Mouse (Mus musculus): Measurements from ENCODE around the gene Ints14. TPM values are rescaled to one million over a fixed set of nuclear protein-coding genes. Genes with fewer than 3 reads are reported as not detected.
A peak's percentile ranks its signal among the peaks of the same experiment; 100 is the strongest.

Gene Ints14
- polyA plus RNA-seq, 1 experiment from 2014 or later = 49.2 TPM

DNA sequence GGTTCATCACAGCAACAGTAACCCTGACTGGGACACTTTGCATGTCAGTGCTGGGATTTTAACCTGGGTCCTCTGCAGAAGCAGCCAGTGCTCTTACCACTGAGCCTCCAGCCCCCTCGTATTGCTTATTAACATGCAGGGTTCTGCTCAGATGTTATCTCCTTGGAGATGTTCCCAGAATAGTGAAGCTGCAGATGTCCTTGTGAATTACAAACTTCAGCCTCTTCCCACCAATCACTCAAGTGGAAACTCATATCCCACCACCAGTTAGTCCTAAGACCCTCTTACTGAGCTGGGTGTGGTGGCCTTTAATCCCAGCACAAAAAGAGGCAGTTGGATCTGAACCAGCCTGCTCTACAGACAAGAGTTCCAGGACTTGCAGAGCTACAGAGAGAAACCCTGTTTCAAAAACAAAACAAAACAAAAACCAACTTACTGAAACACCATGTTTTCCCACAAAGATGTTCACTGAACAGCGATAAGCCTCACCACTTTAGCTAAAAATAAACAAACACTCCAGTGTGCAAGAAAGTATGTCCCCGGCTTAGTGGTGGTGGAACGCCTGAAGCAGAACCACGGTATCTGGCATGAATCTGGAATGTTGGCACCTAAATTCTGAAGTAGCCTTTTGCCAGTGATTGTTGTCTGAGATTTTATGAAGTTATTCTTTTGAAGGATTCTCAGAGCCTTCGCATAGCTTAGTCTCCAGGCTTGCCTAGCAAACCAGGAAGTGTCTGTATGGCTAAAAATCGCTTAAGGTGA is 54.9 kb downstream of the Ints14 start:
- Histone ChIP-seq H3K27me3 (replicated peaks; ENCODE audit: control insufficient read depth, insufficient read depth, low read length) (no peaks in the 10 kb centered on the region), H3K9ac (ENCODE audit: low read depth, low read length) (no peak overlapping the region), H3K4me2 (ENCODE audit: low read depth, low read length) (no peak overlapping the region), H3K36me3 (ENCODE audit: control insufficient read depth, insufficient read depth, low read length) (no peaks in the 10 kb centered on the region), H3K4me1 (ENCODE audit: control insufficient read depth, insufficient read depth, low read length) (peaks cover 16% of the 10 kb centered on the region), H3K4me3 (ENCODE audit: low read length) (no peak overlapping the region), H3K9me3 (ENCODE audit: control insufficient read depth, low read length) (no peaks in the 10 kb centered on the region), H3K27ac (ENCODE audit: low read length) (0 out of 2 replicates have a peak overlapping the region, but pooled peaks have one; percentile 5)
- WGBS = 57% methylated on average over 7 of the region's 7 CpGs
- no peak for ATAC-seq

DNA sequence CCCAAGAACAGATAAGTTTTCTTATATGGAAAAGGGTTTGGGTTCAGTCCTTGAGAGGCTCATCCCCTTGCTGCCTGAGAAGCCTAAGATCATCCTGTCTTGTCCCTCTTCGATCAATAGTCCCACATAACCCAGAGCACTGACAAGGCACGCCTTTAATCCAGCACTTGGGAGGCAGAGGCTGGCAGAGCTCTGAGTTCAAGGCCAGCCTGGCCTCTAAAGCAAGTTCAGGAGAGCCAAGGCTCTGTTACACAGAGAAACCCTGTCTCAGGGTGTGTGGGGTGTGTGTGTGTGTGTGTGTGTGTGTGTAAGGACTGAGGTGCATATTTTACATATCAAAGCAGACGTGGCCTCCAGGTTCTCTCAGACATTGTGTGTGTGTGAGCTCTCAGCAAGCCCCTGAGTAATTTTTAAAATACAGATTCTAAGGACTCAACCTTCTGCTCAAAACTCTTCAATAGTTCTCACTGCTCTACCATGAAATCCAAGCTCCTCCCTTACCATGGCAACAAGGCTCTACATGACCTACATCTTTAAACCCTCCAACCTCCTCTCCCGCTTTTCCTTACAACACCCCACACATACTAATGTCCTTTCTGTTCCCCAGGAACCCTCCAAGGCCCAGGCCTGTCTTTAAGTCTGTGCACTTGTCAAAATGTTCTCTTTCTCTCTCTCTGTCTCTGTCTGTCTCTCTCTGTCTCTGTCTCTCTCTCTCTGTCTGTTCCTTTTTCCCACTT is 55.7 kb downstream of the Ints14 start:
- WGBS = 77% methylated on average over 4 of the region's 4 CpGs
- H3K9ac ChIP-seq (ENCODE audit: low read depth, low read length) = no peak overlapping the region
- H3K9me3 ChIP-seq (ENCODE audit: control insufficient read depth, low read length) = no peaks in the 10 kb centered on the region
- no peak overlapping the region for H3K27ac ChIP-seq (ENCODE audit: low read length)
- H3K36me3 ChIP-seq (ENCODE audit: control insufficient read depth, insufficient read depth, low read length) = no peaks in the 10 kb centered on the region
- H3K4me1 ChIP-seq (ENCODE audit: control insufficient read depth, insufficient read depth, low read length) = peaks cover 19% of the 10 kb centered on the region
- no peak overlapping the region for H3K4me2 ChIP-seq (ENCODE audit: low read depth, low read length)
- no peak overlapping the region for H3K4me3 ChIP-seq (ENCODE audit: low read length)
- no peaks in the 10 kb centered on the region for H3K27me3 ChIP-seq (replicated peaks; ENCODE audit: control insufficient read depth, insufficient read depth, low read length)
- ATAC-seq = no peak

DNA sequence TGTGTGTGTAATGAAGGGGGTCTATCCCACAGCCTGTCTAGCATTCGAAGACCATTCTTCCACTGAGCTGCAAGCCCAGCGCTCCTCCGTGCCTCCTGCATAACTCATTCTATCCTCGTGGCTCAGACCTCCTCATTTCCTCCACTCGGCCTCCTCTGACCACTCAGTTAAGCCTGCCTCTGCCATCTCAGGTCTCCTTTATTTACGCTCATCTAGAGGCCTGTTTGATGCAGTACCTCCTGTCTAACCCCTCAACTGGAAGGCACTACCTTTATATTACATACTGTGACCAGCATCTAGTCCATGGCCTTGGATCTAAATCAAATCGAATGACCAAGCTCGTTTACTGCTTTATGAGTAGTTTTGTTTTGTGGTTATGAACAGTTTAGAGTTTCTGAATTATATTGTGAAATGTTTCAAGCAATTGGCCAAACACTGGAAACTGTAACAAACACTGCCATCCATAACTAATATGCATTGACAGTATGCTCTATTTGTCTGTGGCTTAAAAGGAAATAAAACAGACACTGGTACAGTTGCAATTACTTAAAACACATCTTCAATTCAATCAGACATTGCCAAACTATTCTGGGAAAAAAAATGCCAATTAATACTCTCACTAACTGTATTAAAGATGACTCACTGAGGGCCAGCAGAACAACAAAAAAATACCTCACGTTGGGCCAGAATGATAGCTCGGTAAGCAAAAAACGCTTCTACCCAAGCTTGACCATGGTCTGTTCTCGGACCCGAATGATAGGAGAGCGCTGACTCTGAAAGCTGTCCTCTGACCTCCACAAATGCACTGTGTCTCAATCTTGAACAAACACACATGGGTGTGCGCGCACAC is 56.5 kb downstream of the Ints14 start:
- Histone ChIP-seq H3K4me1 (ENCODE audit: control insufficient read depth, insufficient read depth, low read length) (peaks cover 24% of the 10 kb centered on the region), H3K4me3 (ENCODE audit: low read length) (no peak overlapping the region), H3K27me3 (replicated peaks; ENCODE audit: control insufficient read depth, insufficient read depth, low read length) (no peaks in the 10 kb centered on the region), H3K4me2 (ENCODE audit: low read depth, low read length) (no peak overlapping the region), H3K9ac (ENCODE audit: low read depth, low read length) (no peak overlapping the region), H3K9me3 (ENCODE audit: control insufficient read depth, low read length) (no peaks in the 10 kb centered on the region), H3K36me3 (ENCODE audit: control insufficient read depth, insufficient read depth, low read length) (no peaks in the 10 kb centered on the region), H3K27ac (ENCODE audit: low read length) (no peak overlapping the region)
- ATAC-seq = no peak
- WGBS = 81% methylated on average over 16 of the region's 16 CpGs

DNA sequence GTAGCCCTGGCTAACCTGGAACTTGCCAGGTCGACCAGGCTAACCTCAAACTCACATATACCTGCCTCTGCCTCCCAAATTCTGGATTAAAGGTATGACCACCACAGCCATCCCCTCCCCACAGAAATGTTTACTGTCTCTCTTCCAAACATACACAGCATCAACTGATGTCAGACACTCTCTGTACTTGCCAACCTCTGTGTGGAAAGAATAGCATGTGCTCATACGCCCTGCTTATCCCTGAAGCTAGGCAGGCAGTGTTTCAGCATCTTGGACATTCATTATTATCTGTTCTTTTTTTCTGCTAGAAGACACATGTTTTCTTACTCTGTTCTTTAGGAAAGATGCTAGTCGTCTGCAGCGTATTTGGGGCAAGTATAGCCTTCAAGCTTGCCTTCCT is 57.2 kb downstream of the Ints14 start:
- no peak overlapping the region for H3K4me3 ChIP-seq (ENCODE audit: low read length)
- H3K9ac ChIP-seq (ENCODE audit: low read depth, low read length) = no peak overlapping the region
- H3K9me3 ChIP-seq (ENCODE audit: control insufficient read depth, low read length) = no peaks in the 10 kb centered on the region
- ATAC-seq = no peak
- H3K4me1 ChIP-seq (ENCODE audit: control insufficient read depth, insufficient read depth, low read length) = peaks cover 30% of the 10 kb centered on the region
- H3K4me2 ChIP-seq (ENCODE audit: low read depth, low read length) = no peak overlapping the region
- WGBS = 80% methylated on average over 4 of the region's 4 CpGs
- no peaks in the 10 kb centered on the region for H3K36me3 ChIP-seq (ENCODE audit: control insufficient read depth, insufficient read depth, low read length)
- no peak overlapping the region for H3K27ac ChIP-seq (ENCODE audit: low read length)
- no peaks in the 10 kb centered on the region for H3K27me3 ChIP-seq (replicated peaks; ENCODE audit: control insufficient read depth, insufficient read depth, low read length)

DNA sequence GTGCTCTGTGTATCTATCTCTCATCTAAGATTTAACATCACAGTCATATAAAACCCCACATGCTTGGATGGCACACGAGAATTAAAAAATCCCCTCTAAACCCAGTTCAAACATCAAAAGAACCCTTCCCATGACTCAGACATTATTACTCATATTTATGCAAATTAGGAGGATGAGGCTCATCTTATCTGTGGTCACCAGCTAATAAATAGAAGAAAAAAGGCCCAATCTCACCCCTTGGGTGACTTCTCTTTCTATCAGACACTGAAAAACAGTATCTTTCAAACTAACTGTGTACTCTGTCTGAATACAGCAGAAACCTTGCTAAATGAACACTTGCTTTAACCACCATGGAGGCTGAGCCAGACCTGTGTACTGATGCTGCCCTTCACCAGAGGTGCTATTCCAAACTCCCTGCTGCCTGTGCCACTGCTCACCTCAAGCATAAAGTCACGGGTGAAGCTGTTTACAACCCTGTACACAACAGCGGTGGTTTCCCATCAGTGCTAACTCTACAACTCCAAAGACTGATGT is 58.0 kb downstream of the Ints14 start:
- Histone ChIP-seq H3K9ac (ENCODE audit: low read depth, low read length) (no peak overlapping the region), H3K4me3 (ENCODE audit: low read length) (no peak overlapping the region), H3K36me3 (ENCODE audit: control insufficient read depth, insufficient read depth, low read length) (no peaks in the 10 kb centered on the region), H3K4me1 (ENCODE audit: control insufficient read depth, insufficient read depth, low read length) (peaks cover 33% of the 10 kb centered on the region), H3K9me3 (ENCODE audit: control insufficient read depth, low read length) (no peaks in the 10 kb centered on the region), H3K4me2 (ENCODE audit: low read depth, low read length) (no peak overlapping the region), H3K27ac (ENCODE audit: low read length) (no peak overlapping the region), H3K27me3 (replicated peaks; ENCODE audit: control insufficient read depth, insufficient read depth, low read length) (no peaks in the 10 kb centered on the region)
- no peak for ATAC-seq
- WGBS = 56% methylated on average over 3 of the region's 3 CpGs

DNA sequence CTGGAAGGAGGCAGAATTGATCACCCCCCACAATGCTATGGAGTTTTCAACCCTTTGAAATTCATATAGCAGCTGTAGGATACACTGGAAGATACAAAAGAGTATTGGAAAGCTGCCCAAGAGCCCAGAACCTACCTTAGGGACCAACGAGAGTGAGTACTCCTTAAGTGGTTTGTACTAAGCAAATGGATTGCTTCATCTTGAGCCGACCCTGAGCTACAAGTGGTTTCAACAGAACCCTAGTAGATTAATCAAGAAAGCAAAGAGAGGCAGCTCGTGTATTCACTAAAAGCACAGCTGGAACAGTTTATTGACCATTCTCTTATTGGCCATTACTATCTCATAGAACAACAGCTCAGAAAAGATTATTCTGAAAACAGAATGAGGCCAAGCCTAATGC is 58.4 kb downstream of the Ints14 start:
- no peak overlapping the region for H3K4me2 ChIP-seq (ENCODE audit: low read depth, low read length)
- 29% methylated on average over 3 of the region's 3 CpGs for WGBS
- H3K9ac ChIP-seq (ENCODE audit: low read depth, low read length) = no peak overlapping the region
- no peaks in the 10 kb centered on the region for H3K9me3 ChIP-seq (ENCODE audit: control insufficient read depth, low read length)
- H3K27me3 ChIP-seq (replicated peaks; ENCODE audit: control insufficient read depth, insufficient read depth, low read length) = no peaks in the 10 kb centered on the region
- peaks cover 33% of the 10 kb centered on the region for H3K4me1 ChIP-seq (ENCODE audit: control insufficient read depth, insufficient read depth, low read length)
- no peak overlapping the region for H3K27ac ChIP-seq (ENCODE audit: low read length)
- H3K36me3 ChIP-seq (ENCODE audit: control insufficient read depth, insufficient read depth, low read length) = no peaks in the 10 kb centered on the region
- no peak overlapping the region for H3K4me3 ChIP-seq (ENCODE audit: low read length)
- ATAC-seq = no peak

DNA sequence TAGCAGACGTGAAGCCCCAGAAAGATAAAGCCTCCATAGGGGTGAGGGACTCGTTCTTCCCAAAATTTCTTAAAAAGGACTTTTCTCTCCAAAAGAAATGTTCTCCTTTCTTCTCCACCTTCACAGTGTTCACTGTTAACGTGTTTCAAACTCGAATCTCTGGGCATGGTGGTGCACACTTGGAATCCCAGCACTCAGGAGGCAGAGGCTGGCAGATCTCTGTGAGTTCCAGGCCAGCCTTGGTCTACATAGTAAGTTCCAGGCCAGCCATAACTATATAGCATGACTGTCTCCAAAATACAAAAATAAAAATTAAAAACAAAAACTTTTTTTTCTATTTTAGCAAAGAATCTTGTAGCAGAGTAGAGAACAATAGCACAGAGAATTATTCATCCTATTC is 59.4 kb downstream of the Ints14 start:
- no peaks in the 10 kb centered on the region for H3K9me3 ChIP-seq (ENCODE audit: control insufficient read depth, low read length)
- H3K36me3 ChIP-seq (ENCODE audit: control insufficient read depth, insufficient read depth, low read length) = no peaks in the 10 kb centered on the region
- no peak overlapping the region for H3K4me3 ChIP-seq (ENCODE audit: low read length)
- peak overlapping the region; percentile 4; the same call in 1 of the 2 replicates for H3K4me2 ChIP-seq (ENCODE audit: low read depth, low read length)
- no peak overlapping the region for H3K9ac ChIP-seq (ENCODE audit: low read depth, low read length)
- H3K4me1 ChIP-seq (ENCODE audit: control insufficient read depth, insufficient read depth, low read length) = peaks cover 33% of the 10 kb centered on the region
- no peak overlapping the region for H3K27ac ChIP-seq (ENCODE audit: low read length)
- ATAC-seq = no peak
- no peaks in the 10 kb centered on the region for H3K27me3 ChIP-seq (replicated peaks; ENCODE audit: control insufficient read depth, insufficient read depth, low read length)
- WGBS = 64% methylated on average over 4 of the region's 4 CpGs

DNA sequence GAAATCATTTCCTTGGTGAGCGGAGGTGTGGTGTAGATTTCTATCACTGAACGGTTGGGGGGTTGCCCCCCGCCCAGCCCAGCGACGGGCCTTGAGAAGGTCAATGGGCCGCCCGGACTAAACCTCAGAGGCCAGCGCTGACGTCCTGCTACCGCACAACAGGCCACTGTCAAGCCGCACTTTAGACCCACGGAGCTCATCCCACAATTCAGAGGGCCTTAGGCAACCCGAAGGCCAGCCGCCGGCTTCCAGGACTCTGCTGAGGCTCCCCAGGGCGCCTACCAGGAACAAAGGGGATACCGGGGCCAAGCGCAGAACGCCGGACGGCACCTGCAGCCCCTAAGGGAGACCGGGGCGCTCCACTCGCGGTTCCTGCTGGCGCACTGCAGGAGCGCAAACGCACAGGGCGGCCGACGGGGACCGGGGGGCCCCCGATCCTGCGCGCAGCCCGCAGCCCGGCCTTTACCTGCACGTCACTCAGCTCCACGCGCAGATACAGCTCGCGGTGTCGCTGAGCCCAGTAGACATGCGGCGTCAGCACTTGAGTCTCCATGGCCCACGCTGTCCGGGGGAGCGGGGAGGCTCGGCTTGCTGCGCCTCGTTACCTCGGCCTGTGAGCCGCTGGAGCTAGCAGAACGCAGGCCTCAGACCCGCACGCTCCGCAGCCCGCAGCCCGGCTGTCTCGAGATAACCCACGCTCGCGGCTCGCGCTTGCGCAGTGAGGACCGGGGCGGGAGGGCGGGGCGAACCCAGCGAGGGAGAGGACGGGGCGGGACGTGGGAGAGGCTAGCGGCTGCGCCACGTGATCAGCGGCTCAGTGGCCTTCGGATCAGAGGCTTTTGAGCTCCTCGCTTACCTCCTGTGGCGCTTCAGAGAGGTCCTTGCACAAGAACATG is 60.5 kb downstream of the Ints14 start, which contains the start of gene Hacd3:
Gene Hacd3, minus strand, starts transcription at position 703 of the 896 bp plus-strand sequence.
- under 1% methylated on average over 81 of the region's 81 CpGs for WGBS
- no peaks in the 10 kb centered on the region for H3K9me3 ChIP-seq (ENCODE audit: control insufficient read depth, low read length)
- peak; percentile 93 for ATAC-seq
- peaks cover 29% of the 10 kb centered on the region for H3K4me1 ChIP-seq (ENCODE audit: control insufficient read depth, insufficient read depth, low read length)
- peak within 1 kb of the TSS; percentile 91 for H3K4me2 ChIP-seq (ENCODE audit: low read depth, low read length)
- H3K9ac ChIP-seq (ENCODE audit: low read depth, low read length) = peak within 1 kb of the TSS; percentile 95
- H3K4me3 ChIP-seq (ENCODE audit: low read length) = peak within 1 kb of the TSS; percentile 98
- H3K36me3 ChIP-seq (ENCODE audit: control insufficient read depth, insufficient read depth, low read length) = no peaks in the 10 kb centered on the region
- H3K27me3 ChIP-seq (replicated peaks; ENCODE audit: control insufficient read depth, insufficient read depth, low read length) = no peaks in the 10 kb centered on the region
- H3K27ac ChIP-seq (ENCODE audit: low read length) = peak within 1 kb of the TSS; percentile 93
